Mouse (Mus musculus) kidney, adult 2 months (tissue): Measurements from ENCODE around the gene Ap1m2.

Experiments used
- CTCF ChIP-seq: fragments of 200-500 bp; conservative IDR thresholded peaks from 2 replicates; pipeline ENCODE4 v1.5.1; 2011; ENCODE audit warnings: low read depth, mild to moderate bottlenecking, control low read depth, low read length, moderate library complexity, mixed read lengths; ENCODE audit not compliant: insufficient read depth, insufficient read length
- POLR2A ChIP-seq: fragments of 200-500 bp; IDR thresholded peaks from one replicate; pipeline ENCODE4 v1.6.1; 2011; ENCODE audit warnings: low read depth, low read length, control low read depth

DNA sequence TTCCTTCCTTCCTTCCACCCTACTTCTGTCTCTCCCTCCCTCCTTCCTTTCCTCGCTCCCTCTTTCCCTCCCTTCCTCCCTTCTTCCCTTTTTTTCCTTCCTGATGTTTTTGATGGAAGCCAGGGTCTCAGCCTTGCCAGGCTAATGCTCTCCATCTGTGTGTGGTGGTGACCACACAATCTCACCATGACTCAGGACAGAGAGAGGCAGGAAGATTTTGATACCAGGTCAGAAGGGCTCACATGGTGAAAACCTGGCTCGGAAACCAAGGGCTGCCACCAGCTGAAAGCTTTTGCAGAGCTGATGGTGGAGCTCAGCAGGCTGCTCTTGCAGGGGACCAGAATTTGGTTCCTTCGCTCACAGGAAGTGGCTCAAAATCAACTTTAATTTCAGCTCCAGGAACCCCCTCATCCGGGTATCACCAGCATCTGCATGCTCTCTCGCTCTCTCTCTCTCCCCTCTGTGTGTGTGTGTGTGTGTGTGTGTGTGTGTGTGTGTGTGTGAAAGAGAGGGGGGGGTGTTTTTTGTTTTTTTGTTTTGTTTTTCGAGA, 51.6 kb downstream of the Ap1m2 start:
- TF ChIP-seq CTCF (no peak), POLR2A (no peak)
